Mouse (Mus musculus) stomach, embryonic 16.5 days (tissue): ENCODE results near the gene Phf21a. TPM values are rescaled to one million over a fixed set of nuclear protein-coding genes. Genes with fewer than 3 reads are reported as not detected.
"Not testable (repeated sequence)": the region's sequence is repeated elsewhere in the genome, so short reads cannot be mapped to it uniquely, and the experiment has no call there.

Source experiments
- ATAC-seq: fragments of 200-750 bp; cut with Nextera tagmentation; 2 replicates; pipeline ENCODE4 v1.8.0; 2017; ENCODE audit warnings: moderate number of reproducible peaks, moderate TSS enrichment; ENCODE audit not compliant: insufficient read depth, low FRiP score
- H3K27ac ChIP-seq: fragments of 300-500 bp; sonication (generic); 2 replicates; pipeline ENCODE4 v1.5.1; 2014; ENCODE audit warnings: low read length
- H3K27me3 ChIP-seq: fragments of 300-500 bp; sonication (generic); 2 replicates; pipeline ENCODE4 v1.6.1; 2014; ENCODE audit warnings: low read length, control low read depth, mixed read lengths; ENCODE audit not compliant: control insufficient read depth, insufficient read depth
- H3K36me3 ChIP-seq: fragments of 300-500 bp; sonication (generic); 2 replicates; pipeline ENCODE4 v1.6.1; 2014; ENCODE audit warnings: low read length; ENCODE audit not compliant: control insufficient read depth, insufficient read depth
- H3K4me1 ChIP-seq: fragments of 300-500 bp; sonication (generic); 2 replicates; pipeline ENCODE4 v1.6.1; 2014; ENCODE audit warnings: low read length, control low read depth, mixed read lengths; ENCODE audit not compliant: control insufficient read depth, insufficient read depth
- H3K4me2 ChIP-seq: fragments of 300-500 bp; sonication (generic); 2 replicates; pipeline ENCODE4 v1.6.1; 2014; ENCODE audit warnings: low read depth, low read length, mixed read lengths
- H3K4me3 ChIP-seq: fragments of 300-500 bp; sonication (generic); replicated peaks from 2 replicates; pipeline ENCODE4 v1.5.1; 2014; ENCODE audit warnings: mild to moderate bottlenecking, low read length
- H3K9ac ChIP-seq: fragments of 300-500 bp; sonication (generic); 2 replicates; pipeline ENCODE4 v1.6.1; 2014; ENCODE audit warnings: low read length
- H3K9me3 ChIP-seq: fragments of 300-500 bp; sonication (generic); replicated peaks from 2 replicates; pipeline ENCODE4 v1.6.1; 2016; ENCODE audit warnings: low read length, control low read depth; ENCODE audit not compliant: control insufficient read depth
- whole genome bisulfite sequencing: fragments of 180-500 bp; shearing (Covaris S2); extraction: QIAGEN DNeasy Blood & Tissue Kit; methylation state at CpG from one replicate; pipeline ENCODE4 v1.1.7; 2014; 5-methylcytosine and 5-hydroxymethylcytosine counted together
- polyA plus RNA-seq: library from polyadenylated mRNA; unstranded; fragments of >200 nt; fragmentation: Nextera tagmentation; extraction: Ambion mirVana; gene quantifications from 2 replicates; pipeline ENCODE4 v1.2.1, GENCODE M21; 2015

Gene Phf21a
- polyA plus RNA-seq, 1 experiment from 2014 or later = 23.8 TPM

GRCm38 (mm10) chr2:92067600-92067999 lies 25.3 kb upstream of the Phf21a start:
- no peaks in the 10 kb centered on the region for H3K27me3 ChIP-seq
- no peaks in the 10 kb centered on the region for H3K4me1 ChIP-seq
- H3K4me3 ChIP-seq = no peak overlapping the region
- H3K9me3 ChIP-seq = no peaks in the 10 kb centered on the region
- no peak overlapping the region for H3K9ac ChIP-seq
- ATAC-seq = no peak
- H3K27ac ChIP-seq = no peak overlapping the region
- H3K4me2 ChIP-seq = no peak overlapping the region
- H3K36me3 ChIP-seq = no peaks in the 10 kb centered on the region
- 44% methylated on average over 3 of the region's 3 CpGs for WGBS

- no peaks in the 10 kb centered on the region for H3K27me3 ChIP-seq
- H3K36me3 ChIP-seq = no peaks in the 10 kb centered on the region
- ATAC-seq = no peak
- 67% methylated on average over 5 of the region's 5 CpGs for WGBS
- no peak overlapping the region for H3K27ac ChIP-seq
- H3K9me3 ChIP-seq = no peaks in the 10 kb centered on the region
- H3K4me1 ChIP-seq = no peaks in the 10 kb centered on the region
- no peak overlapping the region for H3K9ac ChIP-seq
- no peak overlapping the region for H3K4me3 ChIP-seq
- no peak overlapping the region for H3K4me2 ChIP-seq
Measured at GRCm38 (mm10) chr2:92069630-92070029, 23.3 kb upstream of the Phf21a start.

- WGBS = 75% methylated on average over 4 of the region's 4 CpGs
- Histone ChIP-seq H3K9me3 (no peaks in the 10 kb centered on the region), H3K4me2 (no peak overlapping the region), H3K4me1 (no peaks in the 10 kb centered on the region), H3K9ac (no peak overlapping the region), H3K27ac (no peak overlapping the region), H3K27me3 (no peaks in the 10 kb centered on the region), H3K36me3 (no peaks in the 10 kb centered on the region), H3K4me3 (no peak overlapping the region)
- no peak for ATAC-seq
Measured at GRCm38 (mm10) chr2:92071143-92071542, 21.8 kb upstream of the Phf21a start.

- Histone ChIP-seq H3K4me1 (no peaks in the 10 kb centered on the region), H3K27me3 (no peaks in the 10 kb centered on the region), H3K4me2 (no peak overlapping the region), H3K9me3 (no peaks in the 10 kb centered on the region), H3K36me3 (no peaks in the 10 kb centered on the region), H3K9ac (no peak overlapping the region), H3K27ac (no peak overlapping the region), H3K4me3 (no peak overlapping the region)
- no peak for ATAC-seq
- 73% methylated on average over 13 of the region's 13 CpGs for WGBS
Measured at GRCm38 (mm10) chr2:92076086-92076692, 16.7 kb upstream of the Phf21a start.

GRCm38 (mm10) chr2:92082196-92082595 lies 10.7 kb upstream of the Phf21a start:
- H3K36me3 ChIP-seq = no peaks in the 10 kb centered on the region
- no peaks in the 10 kb centered on the region for H3K4me1 ChIP-seq
- H3K9ac ChIP-seq = no peak overlapping the region
- H3K4me2 ChIP-seq = no peak overlapping the region
- no peaks in the 10 kb centered on the region for H3K9me3 ChIP-seq
- H3K27me3 ChIP-seq = no peaks in the 10 kb centered on the region
- no peak overlapping the region for H3K27ac ChIP-seq
- H3K4me3 ChIP-seq = no peak overlapping the region
- WGBS = 91% methylated on average over 4 of the region's 4 CpGs
- no peak for ATAC-seq

- H3K36me3 ChIP-seq = no peaks in the 10 kb centered on the region
- no peak overlapping the region for H3K9ac ChIP-seq
- H3K27me3 ChIP-seq = no peaks in the 10 kb centered on the region
- H3K4me2 ChIP-seq = no peak overlapping the region
- H3K27ac ChIP-seq = no peak overlapping the region
- no peak for ATAC-seq
- no peaks in the 10 kb centered on the region for H3K4me1 ChIP-seq
- no peaks in the 10 kb centered on the region for H3K9me3 ChIP-seq
- no peak overlapping the region for H3K4me3 ChIP-seq
- 69% methylated on average over 1 of the region's 1 CpGs for WGBS
Measured at GRCm38 (mm10) chr2:92085721-92086120, 7.2 kb upstream of the Phf21a start.

- Histone ChIP-seq H3K4me3 (no peak overlapping the region), H3K36me3 (no peaks in the 10 kb centered on the region), H3K4me1 (no peaks in the 10 kb centered on the region), H3K9me3 (no peaks in the 10 kb centered on the region), H3K27me3 (no peaks in the 10 kb centered on the region), H3K27ac (no peak overlapping the region), H3K9ac (no peak overlapping the region), H3K4me2 (no peak overlapping the region)
- ATAC-seq = no peak; the same call in 1 of the 2 replicates
- 54% methylated on average over 4 of the region's 4 CpGs for WGBS
Measured at GRCm38 (mm10) chr2:92087065-92087464, 5.9 kb upstream of the Phf21a start.

- no peaks in the 10 kb centered on the region for H3K9me3 ChIP-seq
- no peak overlapping the region for H3K4me3 ChIP-seq
- H3K27me3 ChIP-seq = no peaks in the 10 kb centered on the region
- no peak overlapping the region for H3K9ac ChIP-seq
- no peaks in the 10 kb centered on the region for H3K36me3 ChIP-seq
- 86% methylated on average over 4 of the region's 4 CpGs for WGBS
- no peak overlapping the region for H3K27ac ChIP-seq
- H3K4me1 ChIP-seq = no peaks in the 10 kb centered on the region
- H3K4me2 ChIP-seq = no peak overlapping the region
- no peak for ATAC-seq
Measured at GRCm38 (mm10) chr2:92089782-92090181, 3.1 kb upstream of the Phf21a start.

GRCm38 (mm10) chr2:92093503-92093902 lies 586 bp downstream of the Phf21a start:
- not testable (repeated sequence) for ATAC-seq, H3K4me3 ChIP-seq, H3K9ac ChIP-seq, H3K27ac ChIP-seq, H3K36me3 ChIP-seq, H3K9me3 ChIP-seq, H3K27me3 ChIP-seq, H3K4me2 ChIP-seq, H3K4me1 ChIP-seq
- WGBS = 89% methylated on average over 2 of the region's 2 CpGs
